Mouse (Mus musculus) limb, embryonic 14.5 days (tissue): ENCODE measurements around the gene Mkrn2. TPM values are rescaled to one million over a fixed set of nuclear protein-coding genes. Genes with fewer than 3 reads are reported as not detected.

ENCODE experiments used
- ATAC-seq: fragments of 200-750 bp; cut with Nextera tagmentation; 2 replicates; pipeline ENCODE4 v1.8.0; 2017; ENCODE audit warnings: low read depth, moderate number of reproducible peaks, moderate TSS enrichment; ENCODE audit not compliant: low FRiP score
- DNase-seq: peaks from one replicate; pipeline ENCODE4 v3.0.0-alpha.2; 2015; ENCODE audit warnings: low spot score
- H3K27ac ChIP-seq: fragments of 300-500 bp; sonication (generic); replicated peaks from 2 replicates; pipeline ENCODE4 v1.5.1; 2014; ENCODE audit warnings: low read depth, mild to moderate bottlenecking, low read length, moderate library complexity, mixed read lengths
- H3K27me3 ChIP-seq: fragments of 300-500 bp; sonication (generic); 2 replicates; pipeline ENCODE4 v1.6.1; 2014; ENCODE audit warnings: low read length, mixed read lengths; ENCODE audit not compliant: control insufficient read depth, insufficient read depth
- H3K36me3 ChIP-seq: fragments of 300-500 bp; sonication (generic); 2 replicates; pipeline ENCODE4 v1.6.1; 2014; ENCODE audit warnings: mild to moderate bottlenecking, low read length, moderate library complexity, mixed read lengths; ENCODE audit not compliant: control insufficient read depth, insufficient read depth
- H3K4me1 ChIP-seq: fragments of 300-500 bp; sonication (generic); 2 replicates; pipeline ENCODE4 v1.6.1; 2014; ENCODE audit warnings: antibody characterized with exemption, low read length, mixed read lengths; ENCODE audit not compliant: control insufficient read depth, insufficient read depth
- H3K4me2 ChIP-seq: fragments of 300-500 bp; sonication (generic); replicated peaks from 2 replicates; pipeline ENCODE4 v1.6.1; 2014; ENCODE audit warnings: low read depth, mild to moderate bottlenecking, low read length, moderate library complexity; ENCODE audit not compliant: severe bottlenecking
- H3K4me3 ChIP-seq: fragments of 300-500 bp; sonication (generic); replicated peaks from 2 replicates; pipeline ENCODE4 v1.5.1; 2014; ENCODE audit warnings: low read length
- H3K9ac ChIP-seq: fragments of 300-500 bp; sonication (generic); 2 replicates; pipeline ENCODE4 v1.6.1; 2014; ENCODE audit warnings: mild to moderate bottlenecking, low read depth, low read length, moderate library complexity; ENCODE audit not compliant: severe bottlenecking
- H3K9me3 ChIP-seq: fragments of 300-500 bp; sonication (generic); 2 replicates; pipeline ENCODE4 v1.6.1; 2016; ENCODE audit warnings: low read length; ENCODE audit not compliant: control insufficient read depth
- POLR2A ChIP-seq: fragments of 200-500 bp; IDR thresholded peaks from 2 replicates; pipeline ENCODE4 v1.8.0; 2012; ENCODE audit warnings: inconsistent platforms, mild to moderate bottlenecking, moderate library complexity, borderline replicate concordance; ENCODE audit not compliant: insufficient read depth, insufficient read length; ENCODE audit errors: extremely low read depth
- WGBS: fragments of 180-500 bp; shearing (Covaris S2); extraction: QIAGEN DNeasy Blood & Tissue Kit; methylation state at CpG from one replicate; pipeline ENCODE4 v1.1.7; 2014; 5-methylcytosine and 5-hydroxymethylcytosine counted together
- polyA plus RNA-seq, 2 experiments: library from polyadenylated mRNA; depleted of rRNA in 1 of 2; stranded (reverse) in 1 of 2; unstranded in 1 of 2; fragments of >200 nt; fragmentation: Nextera tagmentation in 1 of 2; extraction: Ambion mirVana in 1 of 2; gene quantifications; 2 replicates each; pipeline versions ENCODE4 v1.2.1 to v1.2.3; 2012 to 2014

Gene Mkrn2
- polyA plus RNA-seq, 2 experiments: 28.9 to 34.1 TPM

GRCm38 (mm10) chr6:115609121-115609520, 7.4 kb downstream of the Mkrn2 start:
- Histone ChIP-seq H3K9ac (no peak overlapping the region), H3K4me1 (no peaks in the 10 kb centered on the region), H3K4me2 (no peak overlapping the region), H3K36me3 (peaks cover 56% of the 10 kb centered on the region), H3K27me3 (no peaks in the 10 kb centered on the region), H3K9me3 (no peaks in the 10 kb centered on the region), H3K27ac (no peak overlapping the region), H3K4me3 (no peak overlapping the region)
- ATAC-seq (no peak), DNase-seq (no peak)
- TF ChIP-seq POLR2A: no peak
- 68% methylated on average over 3 of the region's 3 CpGs for WGBS

- Histone ChIP-seq H3K9me3 (no peaks in the 10 kb centered on the region), H3K4me1 (no peaks in the 10 kb centered on the region), H3K27me3 (no peaks in the 10 kb centered on the region), H3K9ac (no peak overlapping the region), H3K4me3 (no peak overlapping the region), H3K4me2 (no peak overlapping the region), H3K36me3 (peaks cover 67% of the 10 kb centered on the region), H3K27ac (no peak overlapping the region)
- TF ChIP-seq POLR2A: no peak
- WGBS: 90% methylated on average over 5 of the region's 5 CpGs
- ATAC-seq (no peak), DNase-seq (no peak)
Observed at GRCm38 (mm10) chr6:115610301-115610700, 8.6 kb downstream of the Mkrn2 start.

- no peak overlapping the region for H3K9ac ChIP-seq
- no peaks in the 10 kb centered on the region for H3K4me1 ChIP-seq
- peaks cover 93% of the 10 kb centered on the region for H3K36me3 ChIP-seq
- DNase-seq: no peak
- H3K27ac ChIP-seq: no peak overlapping the region
- H3K27me3 ChIP-seq: no peaks in the 10 kb centered on the region
- TF ChIP-seq POLR2A: no peak
- no peaks in the 10 kb centered on the region for H3K9me3 ChIP-seq
- no peak for ATAC-seq
- H3K4me3 ChIP-seq: no peak overlapping the region
- H3K4me2 ChIP-seq: no peak overlapping the region
Observed at GRCm38 (mm10) chr6:115613793-115614192, 12.1 kb downstream of the Mkrn2 start.

- no peak for TF ChIP-seq POLR2A
- Histone ChIP-seq H3K4me1 (no peaks in the 10 kb centered on the region), H3K36me3 (peaks cover 98% of the 10 kb centered on the region), H3K4me3 (no peak overlapping the region), H3K9me3 (no peaks in the 10 kb centered on the region), H3K27me3 (no peaks in the 10 kb centered on the region), H3K27ac (no peak overlapping the region), H3K9ac (no peak overlapping the region), H3K4me2 (no peak overlapping the region)
- DNase-seq (no peak), ATAC-seq (no peak)
- 85% methylated on average over 3 of the region's 3 CpGs for WGBS
Observed at GRCm38 (mm10) chr6:115615983-115616382, 14.3 kb downstream of the Mkrn2 start.

- Histone ChIP-seq H3K27ac (no peak overlapping the region), H3K27me3 (no peaks in the 10 kb centered on the region), H3K4me2 (no peak overlapping the region), H3K4me1 (no peaks in the 10 kb centered on the region), H3K9ac (no peak overlapping the region), H3K4me3 (no peak overlapping the region), H3K9me3 (no peaks in the 10 kb centered on the region), H3K36me3 (peaks cover 99% of the 10 kb centered on the region)
- DNase-seq (no peak), ATAC-seq (no peak)
- TF ChIP-seq POLR2A: no peak
- 89% methylated on average over 10 of the region's 10 CpGs for WGBS
Observed at GRCm38 (mm10) chr6:115619818-115620217, 18.1 kb downstream of the Mkrn2 start.

- no peak for ATAC-seq
- TF ChIP-seq POLR2A: no peak
- H3K4me2 ChIP-seq: no peak overlapping the region
- no peak overlapping the region for H3K27ac ChIP-seq
- H3K27me3 ChIP-seq: no peaks in the 10 kb centered on the region
- H3K9ac ChIP-seq: no peak overlapping the region
- no peak overlapping the region for H3K4me3 ChIP-seq
- H3K36me3 ChIP-seq: peaks cover 98% of the 10 kb centered on the region
- WGBS: 43% methylated on average over 1 of the region's 1 CpGs
- H3K4me1 ChIP-seq: no peaks in the 10 kb centered on the region
- no peak for DNase-seq
- no peaks in the 10 kb centered on the region for H3K9me3 ChIP-seq
Observed at GRCm38 (mm10) chr6:115620942-115621341, 19.2 kb downstream of the Mkrn2 start.
